Mouse (Mus musculus) hematopoietic stem cell, adult 5-6 weeks (primary cell): ENCODE data around the gene Gpatch3. TPM values are rescaled to one million over a fixed set of nuclear protein-coding genes. Genes with fewer than 3 reads are reported as not detected.
A peak's percentile ranks its signal among the peaks of the same experiment; 100 is the strongest.

Experiments
- ATAC-seq, 2 experiments: fragments of 125-278 bp in 1 of 2; replicated peaks in 1 of 2; 2 replicates each; pipeline ENCODE4 v1.8.0; 2016 to 2017; ENCODE audit warnings: inconsistent platforms in 2 of 2, mild to moderate bottlenecking in 2 of 2, moderate number of reproducible peaks in 2 of 2, low read depth in 1 of 2, moderate TSS enrichment in 1 of 2; ENCODE audit not compliant: low FRiP score in 2 of 2, poor library complexity in 2 of 2, severe bottlenecking in 2 of 2, insufficient read depth in 1 of 2, low TSS enrichment in 1 of 2
- total RNA-seq: library from RNA; stranded (forward); fragments of 172-1452, 232-1000 nt; gene quantifications from 2 replicates; pipeline ENCODE4 v1.2.3, GENCODE M21; 2017

Gene Gpatch3
- total RNA-seq, 1 experiment from 2014 or later = 11.9 TPM

DNA sequence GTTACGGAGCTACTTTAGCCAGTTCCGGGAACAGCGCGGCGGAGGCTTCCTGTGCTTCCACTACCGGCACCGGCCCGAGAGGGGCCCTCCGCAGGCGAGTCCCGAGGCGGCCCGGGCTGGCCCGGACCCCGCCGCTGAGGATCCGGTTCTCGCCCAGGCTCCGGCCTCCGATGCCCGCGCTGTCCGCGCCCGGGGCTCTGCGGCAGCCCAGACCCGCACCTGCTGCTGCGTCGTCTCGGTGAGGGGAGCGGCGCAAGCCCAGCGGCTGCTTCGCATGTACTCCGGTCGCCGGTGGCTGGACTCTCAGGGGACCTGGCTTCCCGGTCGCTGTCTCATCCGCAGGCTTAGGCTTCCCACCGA lies 278 bp downstream of the Gpatch3 start:
- no peak for ATAC-seq

DNA sequence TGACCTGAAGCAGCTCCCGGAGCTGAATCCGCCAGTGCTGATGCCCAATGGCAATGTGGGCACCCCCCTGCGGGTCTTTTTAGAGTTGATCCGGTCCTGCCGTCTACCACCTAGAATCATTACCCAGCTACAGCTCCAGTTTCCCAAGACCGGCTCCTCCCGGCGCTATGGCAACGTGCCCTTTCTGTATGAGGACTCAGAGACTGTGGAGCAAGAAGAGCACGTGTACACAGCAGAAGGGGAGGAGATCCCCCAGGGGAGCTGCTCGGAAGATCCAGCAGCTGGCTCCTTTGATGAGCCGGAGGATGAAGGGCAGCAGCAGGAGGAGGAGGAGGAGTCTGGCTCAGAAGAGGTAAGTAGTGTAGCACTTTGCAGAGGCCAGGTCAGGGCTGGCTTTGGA lies 3.4 kb downstream of the Gpatch3 start:
- no peak for ATAC-seq

DNA sequence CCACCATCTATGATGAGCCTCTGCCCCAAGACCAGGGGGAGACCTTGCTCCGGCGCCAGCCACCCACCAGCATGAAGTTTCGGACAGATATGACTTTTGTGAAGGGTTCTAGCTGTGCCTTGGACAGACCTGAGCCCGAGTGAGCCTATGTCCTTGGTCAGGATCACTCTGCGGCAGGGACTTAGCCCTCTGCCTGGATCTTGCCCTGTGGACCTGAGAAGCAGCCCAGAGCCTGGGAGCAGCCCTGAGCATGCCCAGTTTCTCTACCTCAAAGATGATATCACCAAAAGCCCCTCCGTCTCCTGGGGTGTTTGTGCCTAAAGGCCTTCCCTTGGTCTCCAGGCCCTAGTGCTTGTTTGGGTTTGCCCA lies 9.1 kb downstream of the Gpatch3 start:
- ATAC-seq = 0 out of 4 replicates have a peak, but pooled peaks of 1 of the 2 experiments have one; percentile 8

DNA sequence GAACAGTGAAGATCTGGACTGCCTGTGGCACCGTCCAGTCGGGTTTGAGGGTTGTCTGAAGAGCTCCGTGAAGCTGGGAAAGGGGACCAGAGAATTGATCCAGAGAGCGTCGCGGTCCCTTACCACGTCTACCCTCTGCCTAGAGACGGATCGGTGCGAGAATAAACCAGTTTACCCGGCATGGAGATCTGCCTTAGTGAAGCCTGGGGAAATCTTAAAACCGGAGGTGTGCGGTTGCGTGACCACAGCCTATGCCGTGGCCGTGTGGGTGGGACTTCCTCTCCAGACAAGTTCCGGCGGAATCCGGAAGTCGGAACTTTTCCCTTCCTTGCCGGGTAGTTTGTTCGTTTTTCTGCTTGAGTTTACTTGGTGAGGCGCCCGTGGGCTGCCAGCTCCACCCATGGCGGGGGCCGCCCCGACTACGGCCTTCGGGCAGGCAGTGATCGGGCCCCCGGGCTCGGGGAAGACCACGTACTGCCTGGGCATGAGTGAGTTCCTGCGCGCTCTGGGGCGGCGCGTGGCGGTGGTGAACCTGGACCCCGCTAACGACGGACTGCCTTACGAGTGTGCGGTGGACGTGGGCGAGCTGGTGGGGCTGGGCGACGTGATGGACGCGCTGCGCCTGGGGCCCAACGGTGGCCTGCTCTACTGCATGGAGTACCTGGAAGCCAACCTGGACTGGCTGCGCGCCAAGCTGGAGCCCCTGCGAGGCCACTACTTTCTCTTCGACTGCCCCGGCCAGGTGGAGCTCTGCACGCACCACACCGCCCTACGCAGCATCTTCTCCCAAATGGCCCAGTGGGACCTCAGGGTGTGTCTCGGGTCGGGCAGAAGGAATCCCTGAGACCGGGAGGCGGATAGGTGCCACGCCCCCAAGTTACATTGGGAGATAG lies 9.8 kb downstream of the Gpatch3 start, which contains the start of gene Gpn2:
Gene Gpn2 (plus strand): TSS at position 304 of the 893 bp plus-strand sequence.
- peak; percentile 90 for ATAC-seq

GRCm38 (mm10) chr4:133592570-133592969 lies 18.0 kb downstream of the Gpatch3 start:
- peak; percentile 69 to 84 for ATAC-seq

DNA sequence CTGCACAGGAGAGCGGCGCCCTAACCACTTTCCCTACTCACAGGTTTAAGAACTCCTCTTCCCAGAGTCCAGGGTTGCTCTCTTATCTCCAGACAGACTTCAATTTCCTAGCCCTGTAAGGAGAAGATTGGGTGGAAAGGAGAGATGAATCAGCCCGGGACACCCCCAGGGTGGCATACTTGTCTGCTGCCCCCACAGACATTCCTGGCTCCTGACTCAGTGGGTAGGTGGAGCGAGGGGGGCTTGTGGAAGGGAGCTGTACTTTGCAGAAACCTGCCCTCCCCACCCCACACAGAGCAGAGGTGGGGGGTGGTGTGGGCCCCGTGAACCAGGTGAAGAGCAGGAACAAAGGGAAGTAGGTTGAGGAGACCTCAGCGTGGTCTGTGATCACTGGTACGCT lies 21.0 kb downstream of the Gpatch3 start:
- no peak for ATAC-seq

GRCm38 (mm10) chr4:133596084-133596483 lies 21.5 kb downstream of the Gpatch3 start:
- ATAC-seq = no peak

DNA sequence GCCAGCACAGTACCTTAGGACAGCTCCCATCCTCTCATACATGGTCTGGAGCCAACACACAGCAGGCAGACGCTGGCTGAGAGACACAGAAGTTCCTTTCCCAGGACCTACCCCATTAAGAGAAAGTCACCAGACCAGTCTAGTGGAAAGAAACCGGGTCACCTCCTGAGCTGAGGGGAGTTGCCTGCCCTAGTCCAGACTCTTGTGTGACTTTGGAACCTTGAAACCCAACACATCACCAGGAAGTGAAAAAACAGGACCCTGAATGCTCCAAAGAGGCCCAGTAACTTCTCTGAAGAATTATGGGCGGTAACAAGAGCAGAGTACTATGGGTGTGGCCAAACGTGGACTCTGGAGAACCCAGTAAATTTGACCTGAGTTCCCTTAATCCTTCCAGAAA lies 24.1 kb downstream of the Gpatch3 start:
- no peak for ATAC-seq

- ATAC-seq = no peak
Observed at GRCm38 (mm10) chr4:133599116-133599515, 24.6 kb downstream of the Gpatch3 start.

DNA sequence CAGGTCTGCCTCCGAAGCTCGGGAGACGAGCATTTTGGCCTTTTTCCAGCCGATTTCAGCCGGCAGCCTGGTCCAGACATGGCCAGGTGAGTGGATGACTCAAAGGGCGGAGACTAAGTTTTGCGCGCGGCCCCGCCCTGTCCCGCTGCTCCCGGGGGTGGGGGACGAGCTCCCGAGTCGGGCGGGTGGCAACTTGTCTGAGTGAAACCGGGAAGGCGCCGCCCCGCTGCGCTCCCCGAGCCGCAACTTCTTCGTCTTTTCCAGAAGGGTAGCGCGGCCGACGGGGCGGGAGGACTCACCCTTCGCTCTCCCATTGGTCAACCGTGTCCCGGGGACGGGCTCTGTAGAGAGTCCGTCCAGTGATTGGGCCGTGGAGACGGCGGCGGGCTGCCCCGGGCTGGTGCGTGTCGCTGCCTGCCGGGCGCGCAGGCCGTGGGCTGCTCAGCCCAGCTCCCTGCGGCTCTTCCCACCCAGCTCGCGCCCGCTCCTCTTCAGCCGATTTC lies 25.1 kb downstream of the Gpatch3 start:
- peak; percentile 89 to 93 for ATAC-seq

DNA sequence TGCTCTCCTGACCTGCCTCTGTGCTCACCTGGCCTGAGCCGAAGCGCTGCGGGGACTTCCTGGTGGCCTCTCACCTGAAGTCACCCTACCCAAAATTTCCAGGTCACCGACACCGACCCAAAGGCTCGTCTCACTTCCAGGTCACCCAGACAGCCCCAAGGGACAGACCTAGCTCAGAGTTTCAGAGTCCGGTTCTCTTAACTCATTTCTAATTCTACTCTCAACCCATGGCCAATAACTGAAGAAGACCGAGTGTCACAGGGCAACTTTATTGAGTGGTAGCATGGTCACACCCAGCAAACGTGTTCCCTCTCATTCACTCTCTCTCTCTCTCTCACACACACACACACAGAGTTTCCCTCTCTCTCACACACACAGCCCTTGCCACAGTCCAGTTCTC lies 25.8 kb downstream of the Gpatch3 start:
- no peak for ATAC-seq

DNA sequence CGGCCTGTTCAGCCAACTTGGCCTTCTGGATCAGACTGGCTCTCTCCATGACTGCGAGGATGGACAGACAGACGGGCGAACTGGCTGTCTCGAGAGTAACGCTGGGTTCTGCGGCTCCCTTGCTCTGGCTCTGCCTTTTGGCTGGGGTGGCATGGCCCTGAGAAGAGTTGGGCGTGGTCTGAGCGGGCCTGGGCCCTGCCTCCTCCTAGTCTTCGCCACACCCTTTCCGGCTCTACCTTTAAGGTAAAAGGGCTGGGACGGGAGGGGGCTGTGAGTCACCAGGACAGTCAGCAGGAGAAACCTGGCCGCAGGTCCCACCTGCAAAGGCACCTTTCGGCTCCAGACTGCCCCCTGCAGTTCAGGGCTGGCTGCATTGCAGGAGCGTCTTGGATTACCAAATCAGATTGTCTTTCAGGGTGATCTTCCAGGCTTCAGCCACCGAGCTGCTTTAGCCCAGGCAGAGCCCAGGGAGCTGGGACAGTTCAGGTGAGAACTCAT lies 27.2 kb downstream of the Gpatch3 start, which contains the start of gene Sfn:
Gene Sfn (minus strand): TSS at position 448 of the 498 bp plus-strand sequence.
- ATAC-seq = peak; percentile 22 to 33; a peak in 3 of 4 replicates

DNA sequence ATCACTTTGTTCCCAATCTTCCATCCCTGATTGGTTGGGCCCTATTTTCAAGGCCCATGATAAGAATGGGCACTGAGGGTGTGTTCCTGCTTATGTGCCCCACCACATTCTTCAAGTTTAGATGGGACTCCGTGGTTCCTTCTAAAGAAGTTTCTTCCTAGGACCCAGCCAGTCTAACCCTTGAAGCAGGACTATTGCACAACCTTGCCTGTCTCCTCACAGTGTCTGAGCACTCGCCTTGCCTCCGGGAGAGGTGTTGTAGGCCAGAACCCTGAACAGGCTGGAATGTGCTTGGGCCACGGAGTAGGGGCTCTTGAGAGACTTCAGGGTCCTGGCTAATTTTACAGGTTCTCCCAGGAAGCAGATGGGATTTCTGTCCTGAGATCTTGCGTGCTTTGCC lies 28.5 kb downstream of the Gpatch3 start:
- ATAC-seq = no peak

DNA sequence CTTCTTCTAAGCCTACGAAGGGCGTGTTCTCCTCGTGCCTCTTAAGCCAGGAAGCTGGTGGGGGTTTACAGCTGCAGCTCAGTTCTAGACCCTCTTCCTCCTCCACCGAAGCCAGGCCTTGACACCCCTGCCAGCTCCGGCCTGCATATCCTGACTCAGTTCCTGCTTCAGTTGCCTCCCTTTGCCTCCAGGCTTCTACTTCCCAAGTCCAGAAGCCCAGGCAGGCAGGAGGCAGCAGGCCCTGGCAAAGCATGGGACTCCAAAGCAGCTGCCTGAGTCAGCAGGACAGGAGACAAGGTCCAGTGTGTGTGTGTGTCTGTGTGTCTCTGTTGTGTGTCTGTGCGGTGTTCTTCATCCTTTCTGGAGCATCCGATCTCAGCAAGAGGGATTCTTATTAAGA lies 29.6 kb downstream of the Gpatch3 start:
- ATAC-seq = no peak

GRCm38 (mm10) chr4:133604856-133605255 lies 30.3 kb downstream of the Gpatch3 start:
- no peak for ATAC-seq

DNA sequence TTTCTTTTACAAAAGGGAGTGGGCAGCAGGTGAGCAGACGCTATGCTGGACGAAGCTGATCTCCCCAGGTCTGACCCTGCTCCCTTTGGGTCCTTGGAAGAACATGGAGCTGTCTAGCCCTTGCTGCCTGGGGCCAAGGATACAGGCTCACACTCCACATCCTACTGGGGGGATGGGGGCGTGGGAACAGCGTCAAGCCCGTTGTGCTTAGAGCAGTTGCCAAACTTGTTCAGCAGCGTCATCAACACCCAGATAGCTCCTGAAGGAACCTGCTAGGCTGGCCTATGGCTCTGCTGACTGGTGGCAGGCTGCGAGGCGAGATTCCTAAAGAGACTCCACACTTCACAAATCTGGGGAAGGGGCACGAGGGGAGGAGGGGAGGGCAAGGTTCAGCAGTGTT lies 30.8 kb downstream of the Gpatch3 start:
- no peak for ATAC-seq

- ATAC-seq = no peak
Observed at GRCm38 (mm10) chr4:133607284-133607683, 32.7 kb downstream of the Gpatch3 start.

DNA sequence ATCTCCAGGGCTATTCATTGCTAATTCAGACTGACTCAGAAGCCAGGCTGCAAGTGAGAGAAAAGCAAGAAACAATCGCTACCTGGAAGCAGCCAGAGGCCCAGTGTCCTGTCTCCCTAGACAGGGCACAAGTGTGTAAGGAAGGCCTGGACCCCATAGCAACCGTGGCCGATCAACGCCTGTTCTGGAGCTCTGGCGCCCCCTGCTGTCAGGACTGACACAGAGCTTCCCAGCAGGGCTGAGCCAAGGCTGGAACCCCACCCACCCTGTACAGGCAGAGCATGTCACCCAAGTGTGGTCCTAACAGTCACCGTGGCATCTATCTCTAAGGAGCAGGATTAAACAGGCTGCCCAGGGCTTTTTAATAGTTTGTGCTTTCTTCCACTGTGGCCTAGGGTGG lies 35.2 kb downstream of the Gpatch3 start:
- peak; percentile 76 to 81 for ATAC-seq

GRCm38 (mm10) chr4:133611815-133612214 lies 37.3 kb downstream of the Gpatch3 start:
- ATAC-seq = no peak
